Mouse (Mus musculus) midbrain, embryonic 11.5 days (tissue): Measurements from ENCODE around the gene Noct. TPM values are rescaled to one million over a fixed set of nuclear protein-coding genes. Genes with fewer than 3 reads are reported as not detected.

Experiments used
- ATAC-seq: fragments of 200-750 bp; cut with Nextera tagmentation; 2 replicates; pipeline ENCODE4 v1.8.0; 2017; ENCODE audit warnings: moderate TSS enrichment, moderate library complexity; ENCODE audit not compliant: low FRiP score
- DNase-seq: peaks from one replicate; pipeline ENCODE4 v3.0.0; 2015; ENCODE audit warnings: low spot score; ENCODE audit errors: missing footprints
- H3K27ac ChIP-seq: fragments of 300-500 bp; sonication (generic); 2 replicates; pipeline ENCODE4 v1.5.1; 2014; ENCODE audit warnings: low read depth, low read length
- H3K27me3 ChIP-seq: fragments of 300-500 bp; sonication (generic); 2 replicates; pipeline ENCODE4 v1.6.1; 2014; ENCODE audit warnings: mild to moderate bottlenecking, low read length, moderate library complexity, mixed read lengths; ENCODE audit not compliant: control insufficient read depth, insufficient read depth
- H3K36me3 ChIP-seq: fragments of 300-500 bp; sonication (generic); 2 replicates; pipeline ENCODE4 v1.6.1; 2014; ENCODE audit warnings: mild to moderate bottlenecking, low read length, moderate library complexity, mixed read lengths; ENCODE audit not compliant: control insufficient read depth, insufficient read depth
- H3K4me1 ChIP-seq: fragments of 300-500 bp; sonication (generic); 2 replicates; pipeline ENCODE4 v1.6.1; 2014; ENCODE audit warnings: low read length; ENCODE audit not compliant: control insufficient read depth, insufficient read depth
- H3K4me2 ChIP-seq: fragments of 300-500 bp; sonication (generic); 2 replicates; pipeline ENCODE4 v1.6.1; 2014; ENCODE audit warnings: mild to moderate bottlenecking, moderate library complexity
- H3K4me3 ChIP-seq: fragments of 300-500 bp; sonication (generic); 2 replicates; pipeline ENCODE4 v1.5.1; 2014; ENCODE audit warnings: low read depth, low read length
- H3K9ac ChIP-seq: fragments of 300-500 bp; sonication (generic); 2 replicates; pipeline ENCODE4 v1.6.1; 2014; ENCODE audit warnings: low read length
- H3K9me3 ChIP-seq: fragments of 300-500 bp; sonication (generic); 2 replicates; pipeline ENCODE4 v1.6.1; 2016; ENCODE audit warnings: low read length; ENCODE audit not compliant: control insufficient read depth
- WGBS: fragments of 180-500 bp; shearing (Covaris S2); extraction: QIAGEN DNeasy Blood & Tissue Kit; methylation state at CpG from one replicate; pipeline ENCODE4 v1.1.7; 2014; 5-methylcytosine and 5-hydroxymethylcytosine counted together
- polyA plus RNA-seq: library from polyadenylated mRNA; unstranded; fragments of >200 nt; fragmentation: Nextera tagmentation; extraction: Ambion mirVana; gene quantifications from 2 replicates; pipeline ENCODE4 v1.2.1, GENCODE M21; 2014

Noct gene
- polyA plus RNA-seq, 1 experiment from 2014 or later: 12.9 TPM

DNA sequence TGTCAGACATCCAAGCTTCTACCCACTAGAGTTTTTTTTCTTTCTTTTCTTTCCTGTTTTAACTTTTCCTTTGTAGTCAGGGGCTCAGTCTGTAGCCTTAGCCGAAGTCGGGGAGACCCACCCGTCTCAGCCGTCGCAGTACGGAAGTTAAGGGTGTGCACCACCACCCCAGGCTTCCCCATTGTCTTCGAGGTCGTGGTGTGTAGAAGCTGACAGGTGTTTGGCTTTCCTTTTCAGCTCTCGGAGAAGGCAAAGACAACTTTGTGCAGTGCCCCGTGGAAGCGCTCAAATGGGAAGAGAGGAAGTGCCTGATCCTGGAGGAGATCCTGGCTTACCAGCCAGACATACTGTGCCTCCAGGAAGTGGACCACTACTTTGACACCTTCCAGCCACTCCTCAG, 25.2 kb downstream of the Noct start:
- no peaks in the 10 kb centered on the region for H3K4me1 ChIP-seq
- H3K27ac ChIP-seq: no peak overlapping the region
- H3K4me2 ChIP-seq: no peak overlapping the region
- peaks cover 13% of the 10 kb centered on the region; the same call in 1 of the 2 replicates for H3K36me3 ChIP-seq
- ATAC-seq: no peak
- no peak for DNase-seq
- 90% methylated on average over 11 of the region's 11 CpGs for WGBS
- H3K27me3 ChIP-seq: no peaks in the 10 kb centered on the region
- H3K4me3 ChIP-seq: no peak overlapping the region
- H3K9ac ChIP-seq: no peak overlapping the region
- H3K9me3 ChIP-seq: no peaks in the 10 kb centered on the region

DNA sequence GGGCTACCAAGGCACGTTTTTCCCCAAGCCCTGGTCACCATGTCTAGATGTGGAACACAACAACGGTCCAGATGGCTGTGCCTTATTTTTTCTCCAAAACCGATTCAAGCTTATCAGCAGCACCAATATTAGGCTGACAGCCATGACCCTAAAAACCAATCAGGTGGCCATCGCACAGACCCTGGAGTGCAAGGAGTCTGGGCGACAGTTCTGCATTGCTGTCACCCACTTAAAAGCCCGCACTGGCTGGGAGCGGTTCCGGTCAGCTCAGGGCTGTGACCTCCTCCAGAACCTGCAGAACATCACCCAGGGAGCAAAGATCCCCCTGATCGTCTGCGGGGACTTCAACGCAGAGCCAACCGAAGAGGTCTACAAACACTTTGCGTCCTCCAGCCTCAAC, 25.6 kb downstream of the Noct start:
- Histone ChIP-seq H3K27ac (no peak overlapping the region), H3K27me3 (no peaks in the 10 kb centered on the region), H3K9me3 (no peaks in the 10 kb centered on the region), H3K36me3 (peaks cover 16% of the 10 kb centered on the region; the same call in 1 of the 2 replicates), H3K4me1 (no peaks in the 10 kb centered on the region), H3K9ac (no peak overlapping the region), H3K4me2 (no peak overlapping the region), H3K4me3 (no peak overlapping the region)
- no peak for DNase-seq
- WGBS: 93% methylated on average over 13 of the region's 13 CpGs
- no peak for ATAC-seq

DNA sequence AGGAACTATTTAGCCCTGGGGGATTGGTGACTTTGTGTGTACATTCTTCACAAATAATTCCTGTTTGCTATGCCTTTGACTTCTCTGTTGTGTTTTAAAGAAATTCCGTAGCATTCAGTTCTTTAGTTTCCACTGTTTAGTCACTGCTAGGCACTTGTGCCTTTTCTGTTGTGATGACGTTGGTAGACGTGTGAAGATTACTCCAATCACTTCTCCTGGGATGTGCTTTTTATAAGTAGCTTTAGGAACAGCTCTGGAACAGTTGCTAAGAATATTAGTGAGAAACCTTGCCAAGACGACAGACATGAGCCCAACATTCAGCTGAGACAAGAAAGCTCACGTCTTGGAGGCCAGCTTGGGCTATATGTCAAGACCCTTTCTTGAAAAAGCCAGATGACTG, 26.8 kb downstream of the Noct start:
- Histone ChIP-seq H3K4me2 (no peak overlapping the region), H3K9ac (no peak overlapping the region), H3K27me3 (no peaks in the 10 kb centered on the region), H3K4me1 (no peaks in the 10 kb centered on the region), H3K27ac (no peak overlapping the region), H3K9me3 (no peaks in the 10 kb centered on the region), H3K4me3 (no peak overlapping the region), H3K36me3 (peaks cover 18% of the 10 kb centered on the region; the same call in 1 of the 2 replicates)
- ATAC-seq: no peak
- 88% methylated on average over 5 of the region's 5 CpGs for WGBS
- no peak for DNase-seq

DNA sequence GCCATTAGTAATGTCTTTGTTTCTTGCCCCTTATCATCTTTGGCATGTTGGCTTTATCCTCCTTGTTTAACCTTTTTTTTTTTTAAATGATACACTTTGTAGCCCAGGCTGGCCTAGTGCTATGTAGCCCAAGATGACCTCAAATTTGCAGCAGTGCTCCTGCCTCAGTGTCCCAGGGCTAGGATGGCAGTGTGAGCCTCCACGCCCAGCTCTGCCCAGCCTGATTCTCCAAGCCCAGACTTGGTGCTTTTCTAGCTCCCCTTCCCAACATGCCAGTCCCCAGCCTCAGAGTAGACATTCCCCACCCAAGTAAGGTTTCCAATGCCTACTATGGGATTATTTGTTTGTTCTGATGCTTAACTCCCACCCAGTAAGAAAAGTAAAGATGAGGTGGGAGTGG, 28.0 kb downstream of the Noct start:
- WGBS: 100% methylated on average over 1 of the region's 1 CpGs
- ATAC-seq (no peak), DNase-seq (no peak)
- Histone ChIP-seq H3K27ac (no peak overlapping the region), H3K4me1 (no peaks in the 10 kb centered on the region), H3K9ac (no peak overlapping the region), H3K9me3 (no peaks in the 10 kb centered on the region), H3K4me2 (no peak overlapping the region), H3K36me3 (peaks cover 24% of the 10 kb centered on the region; the same call in 1 of the 2 replicates), H3K27me3 (no peaks in the 10 kb centered on the region), H3K4me3 (no peak overlapping the region)

DNA sequence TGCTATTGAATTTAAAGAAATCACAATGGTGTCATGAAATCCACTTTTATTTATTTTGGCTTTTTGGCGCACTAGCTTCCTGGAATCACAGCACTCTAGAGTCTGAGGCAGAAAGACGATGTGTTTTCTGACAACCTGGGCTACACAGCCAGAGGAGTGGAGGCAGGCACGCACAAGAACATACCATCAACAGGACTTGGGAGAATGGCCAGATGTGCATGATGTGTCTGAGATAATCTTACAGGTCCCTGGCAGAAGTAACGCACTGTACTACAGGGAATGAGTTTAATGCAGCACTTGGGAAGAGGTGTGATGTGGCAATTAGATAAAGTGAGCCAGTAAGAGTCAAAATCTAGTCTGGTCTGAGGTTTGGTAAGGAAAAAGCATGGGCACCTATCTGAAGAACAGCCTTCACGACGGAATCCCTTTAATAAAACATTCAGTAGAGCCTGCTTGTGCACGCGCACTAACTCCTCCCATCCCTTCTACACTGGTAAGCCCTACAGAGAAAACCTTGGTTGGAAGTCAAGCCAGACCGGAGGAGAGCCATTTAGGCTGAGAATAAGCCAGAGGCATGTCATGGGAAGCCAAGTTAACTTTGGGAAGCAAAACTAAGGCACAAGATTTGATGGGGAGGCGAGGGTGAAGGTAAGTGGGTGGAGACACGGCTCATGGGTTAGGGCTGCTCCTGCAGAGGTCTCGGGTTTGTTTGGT, 28.6 kb downstream of the Noct start:
- Histone ChIP-seq H3K4me3 (no peak overlapping the region), H3K9me3 (no peaks in the 10 kb centered on the region), H3K27me3 (no peaks in the 10 kb centered on the region), H3K9ac (no peak overlapping the region), H3K4me1 (no peaks in the 10 kb centered on the region), H3K27ac (no peak overlapping the region), H3K4me2 (no peak overlapping the region), H3K36me3 (peaks cover 24% of the 10 kb centered on the region)
- WGBS: 89% methylated on average over 12 of the region's 12 CpGs
- DNase-seq (no peak), ATAC-seq (no peak)

DNA sequence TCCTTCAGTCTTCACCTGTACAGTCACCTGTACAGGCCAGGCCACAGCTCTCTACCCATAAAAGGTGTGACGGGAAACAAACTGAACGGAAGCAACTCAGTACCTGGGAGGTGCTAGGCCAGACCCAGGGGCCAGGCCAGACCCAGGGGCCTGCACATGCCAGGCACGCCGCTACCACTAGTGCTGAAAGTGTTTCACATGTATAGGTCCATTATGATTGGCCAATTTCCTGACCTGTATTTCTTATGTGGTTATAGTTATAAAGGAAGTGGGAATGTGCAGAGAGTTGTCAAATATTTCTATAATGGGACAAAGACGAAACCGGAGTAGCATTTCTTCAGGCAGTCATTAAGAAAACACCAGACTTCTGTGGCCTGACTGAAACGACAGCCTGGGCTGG, 30.5 kb downstream of the Noct start:
- H3K36me3 ChIP-seq: peaks cover 27% of the 10 kb centered on the region
- DNase-seq (no peak), ATAC-seq (no peak)
- no peak overlapping the region for H3K27ac ChIP-seq
- 97% methylated on average over 7 of the region's 7 CpGs for WGBS
- no peaks in the 10 kb centered on the region for H3K27me3 ChIP-seq
- no peak overlapping the region for H3K4me3 ChIP-seq
- H3K9ac ChIP-seq: no peak overlapping the region
- no peak overlapping the region for H3K4me2 ChIP-seq
- no peaks in the 10 kb centered on the region for H3K9me3 ChIP-seq
- no peaks in the 10 kb centered on the region for H3K4me1 ChIP-seq

DNA sequence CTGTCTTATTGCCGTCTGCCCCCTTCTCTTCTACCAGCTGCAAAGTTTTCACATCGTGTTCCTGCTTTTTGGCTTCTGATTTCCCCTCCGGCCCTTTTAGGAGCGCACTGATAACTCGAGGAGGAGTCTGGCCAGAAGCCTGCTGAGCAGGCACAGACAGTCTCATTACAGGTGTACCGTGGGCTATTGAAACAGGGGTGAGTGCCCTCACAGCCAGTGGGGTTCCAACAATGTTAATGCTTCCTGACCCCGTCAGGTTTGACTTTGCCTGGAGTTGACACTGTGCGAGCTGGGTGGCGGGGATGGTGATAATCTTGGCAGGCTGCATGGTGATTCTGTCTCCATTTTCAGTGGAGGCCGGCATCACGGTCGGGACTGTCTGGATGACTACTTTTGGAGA, 32.2 kb downstream of the Noct start:
- ATAC-seq: no peak
- DNase-seq: no peak
- Histone ChIP-seq H3K4me2 (no peak overlapping the region), H3K4me3 (no peak overlapping the region), H3K36me3 (peaks cover 24% of the 10 kb centered on the region), H3K4me1 (no peaks in the 10 kb centered on the region), H3K27me3 (no peaks in the 10 kb centered on the region), H3K9me3 (no peaks in the 10 kb centered on the region), H3K27ac (no peak overlapping the region), H3K9ac (no peak overlapping the region)
- 91% methylated on average over 12 of the region's 12 CpGs for WGBS

DNA sequence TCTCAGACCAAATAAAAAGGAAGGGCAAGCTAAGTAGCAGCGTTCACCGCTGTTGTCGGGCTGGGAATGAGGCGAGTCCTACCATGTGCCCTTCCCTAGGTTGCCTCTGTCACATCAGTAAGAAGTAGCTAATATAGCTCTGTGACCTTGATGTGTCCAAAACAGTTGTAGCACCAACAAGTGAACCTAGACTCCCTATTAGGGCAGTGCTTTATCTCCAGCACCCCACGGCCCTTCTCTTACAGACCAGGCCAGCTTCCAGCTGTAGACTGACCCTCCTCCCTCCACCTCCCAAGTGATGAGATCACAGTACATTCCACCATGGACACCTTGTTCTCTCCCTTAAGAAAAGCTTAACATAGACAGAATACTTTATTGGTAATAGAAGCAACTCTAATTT, 33.8 kb downstream of the Noct start:
- H3K9ac ChIP-seq: no peak overlapping the region
- ATAC-seq (no peak), DNase-seq (no peak)
- H3K4me1 ChIP-seq: no peaks in the 10 kb centered on the region
- H3K27me3 ChIP-seq: no peaks in the 10 kb centered on the region
- 91% methylated on average over 5 of the region's 5 CpGs for WGBS
- H3K9me3 ChIP-seq: no peaks in the 10 kb centered on the region
- H3K36me3 ChIP-seq: peaks cover 20% of the 10 kb centered on the region
- H3K4me2 ChIP-seq: no peak overlapping the region
- no peak overlapping the region for H3K27ac ChIP-seq
- no peak overlapping the region for H3K4me3 ChIP-seq

DNA sequence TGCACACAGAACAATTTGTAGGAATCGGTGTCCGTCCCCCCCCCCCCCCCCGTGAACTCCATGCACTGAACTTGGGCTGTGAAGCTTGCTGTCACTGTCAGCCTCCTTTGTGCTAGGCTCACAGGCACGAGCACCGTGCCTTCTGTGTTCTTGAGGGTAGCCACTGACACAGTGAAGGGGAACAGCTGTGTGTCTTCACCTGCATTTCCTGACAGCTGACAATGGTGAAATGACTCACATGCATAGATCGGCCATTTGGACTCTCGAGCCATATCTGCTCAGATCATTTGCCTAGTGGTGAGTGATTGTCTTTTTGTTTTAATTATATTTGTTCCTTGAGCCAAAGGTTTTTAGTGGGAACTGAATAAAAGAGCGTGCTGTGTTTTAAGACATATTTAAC, 38.7 kb downstream of the Noct start:
- H3K4me1 ChIP-seq: no peaks in the 10 kb centered on the region
- H3K27ac ChIP-seq: no peak overlapping the region
- WGBS: 92% methylated on average over 8 of the region's 8 CpGs
- H3K9ac ChIP-seq: no peak overlapping the region
- H3K9me3 ChIP-seq: no peaks in the 10 kb centered on the region
- H3K4me3 ChIP-seq: no peak overlapping the region
- H3K4me2 ChIP-seq: no peak overlapping the region
- no peak for ATAC-seq
- DNase-seq: no peak
- H3K27me3 ChIP-seq: no peaks in the 10 kb centered on the region
- peaks cover 12% of the 10 kb centered on the region for H3K36me3 ChIP-seq
